Mouse (Mus musculus): ENCODE results near the gene Gna11. TPM values are rescaled to one million over a fixed set of nuclear protein-coding genes. Genes with fewer than 3 reads are reported as not detected.

Gna11 gene
- total RNA-seq, 1 experiment from 2014 or later = 5.8 TPM

- peak; percentile 33 to 39; a peak in 1 of 4 replicates for ATAC-seq (replicated peaks in 1 of 2; ENCODE audit: insufficient read depth in 1 of 2, low FRiP score in 2 of 2, low TSS enrichment in 1 of 2, low read depth in 1 of 2, poor library complexity in 2 of 2, severe bottlenecking in 2 of 2)
Observed at GRCm38 (mm10) chr10:81482533-81482889, 62.5 kb downstream of the Gna11 start, which contains the start of gene Celf5. TSS of gene Celf5 (minus strand) at chr10:81482709.

- ATAC-seq (replicated peaks in 1 of 2; ENCODE audit: insufficient read depth in 1 of 2, low FRiP score in 2 of 2, low TSS enrichment in 1 of 2, low read depth in 1 of 2, poor library complexity in 2 of 2, severe bottlenecking in 2 of 2) = no peak
Observed at GRCm38 (mm10) chr10:81481605-81482532, 63.1 kb downstream of the Gna11 start.

Other genes with a start within 250 kb of the Gna11 start
- gene Cactin, start 224.1 kb downstream of the Gna11 start, total RNA-seq (2017) = 25.7 and 33.1 TPM in 2 replicates
- 3.0 and 4.6 TPM in 2 replicates for gene Tbxa2r, start 216.5 kb downstream of the Gna11 start, total RNA-seq (2017)
- gene Gipc3, start 201.9 kb downstream of the Gna11 start, total RNA-seq (2017) = 0.10 and 0.56 TPM in 2 replicates
- 25.6 and 37.4 TPM in 2 replicates for gene Hmg20b, start 194.7 kb downstream of the Gna11 start, total RNA-seq (2017)
- gene Mfsd12, start 187.7 kb downstream of the Gna11 start, total RNA-seq (2017) = 10.4 and 16.9 TPM in 2 replicates
- 1.1 and 3.3 TPM in 2 replicates for gene 4930404N11Rik, start 179.4 kb downstream of the Gna11 start, total RNA-seq (2017)
- gene Fzr1, start 166.7 kb downstream of the Gna11 start, total RNA-seq (2017) = 11.6 and 17.2 TPM in 2 replicates
- 13.2 and 15.3 TPM in 2 replicates for gene Dohh, start 160.8 kb downstream of the Gna11 start, total RNA-seq (2017)
- 6.9 TPM in 1 of 2 replicates, not detected in the other for gene Gm48551, start 160.7 kb downstream of the Gna11 start, total RNA-seq (2017)
- gene Gm48552, start 156.2 kb downstream of the Gna11 start, total RNA-seq (2017) = not detected in 2 replicates
- 17.4 and 20.4 TPM in 2 replicates for gene Smim24, start 152.1 kb downstream of the Gna11 start, total RNA-seq (2017)
- gene Nfic, start 89.6 kb downstream of the Gna11 start, total RNA-seq (2017) = 10.8 and 12.1 TPM in 2 replicates
- gene Celf5, start 62.5 kb downstream of the Gna11 start, total RNA-seq (2017) = 0.60 TPM in 1 of 2 replicates, not detected in the other
- 39.1 and 41.4 TPM in 2 replicates for gene Ncln, start 48.8 kb downstream of the Gna11 start, total RNA-seq (2017)
- 14.0 and 21.4 TPM in 2 replicates for gene S1pr4, start 45.1 kb downstream of the Gna11 start, total RNA-seq (2017)
- 25.3 and 40.2 TPM in 2 replicates for gene Gna15, start 21.0 kb downstream of the Gna11 start, total RNA-seq (2017)
- 204 and 238 TPM in 2 replicates for gene Aes, start 14.3 kb upstream of the Gna11 start, total RNA-seq (2017)
- gene Tle2, start 29.4 kb upstream of the Gna11 start, total RNA-seq (2017) = 11.2 and 11.8 TPM in 2 replicates
- 22.9 and 47.4 TPM in 2 replicates for gene Tle6, start 55.9 kb upstream of the Gna11 start, total RNA-seq (2017)
- gene BC025920, start 61.1 kb upstream of the Gna11 start, total RNA-seq (2017) = 2.9 and 3.5 TPM in 2 replicates
- gene Sirt6, start 82.6 kb upstream of the Gna11 start, total RNA-seq (2017) = 2.8 and 3.1 TPM in 2 replicates
- 3.5 and 8.1 TPM in 2 replicates for gene Ankrd24, start 83.3 kb upstream of the Gna11 start, total RNA-seq (2017)
- 5.6 and 9.9 TPM in 2 replicates for gene Gm10778, start 103.9 kb upstream of the Gna11 start, total RNA-seq (2017)
- gene Zfp433, start 159.6 kb upstream of the Gna11 start, total RNA-seq (2017) = 15.7 and 22.4 TPM in 2 replicates
- gene Gm3055, start 226.0 kb upstream of the Gna11 start, total RNA-seq (2017) = 0.30 and 5.7 TPM in 2 replicates